In genomic region chr4:59861871-59862270, GRCm38 (mm10) we compare ENCODE assay signal across 26 mouse cellular contexts. TPM values are rescaled to one million over a fixed set of nuclear protein-coding genes. Genes with fewer than 3 reads are reported as not detected.
DNase-seq lines count a peak whose midpoint lies in the region; ATAC-seq and TF ChIP-seq lines count a peak whose summit lies in the region.
"Had no signal": no experiment of that assay in that cellular context is flagged by ENCODE, and none has a peak within 500 bp of the region (broad histone marks: within the 10 kb centered on the region; RNA-seq: fewer than 3 reads in every experiment).

No protein-coding gene starts in this region.

- no peaks in the 10 kb centered on the region for H3K27me3 ChIP-seq in hindbrain, embryonic 16.5 days (replicated peaks; ENCODE audit: control insufficient read depth, insufficient read depth, low read length)
- H3K27me3 ChIP-seq in hindbrain, embryonic 12.5 days: no peaks in the 10 kb centered on the region
- H3K27me3 ChIP-seq in neural tube, embryonic 15.5 days (replicated peaks): no peaks in the 10 kb centered on the region
- H3K27me3 ChIP-seq: heart, embryonic 12.5 days; limb, embryonic 13.5 days; midbrain, embryonic 15.5 days had no signal

- H3K9me3 ChIP-seq in hindbrain, embryonic 16.5 days (ENCODE audit: control insufficient read depth, low read length): no peaks in the 10 kb centered on the region
- H3K9me3 ChIP-seq in hindbrain, embryonic 12.5 days (replicated peaks): no peaks in the 10 kb centered on the region
- no peaks in the 10 kb centered on the region for H3K9me3 ChIP-seq in neural tube, embryonic 15.5 days (replicated peaks)
- H3K9me3 ChIP-seq: embryonic facial prominence, embryonic 10.5 days; heart, embryonic 12.5 days; limb, embryonic 13.5 days; midbrain, embryonic 15.5 days had no signal

- no peak for TF ChIP-seq POLR2A in brain, embryonic 14.5 days (IDR thresholded peaks at IDR 0.05; ENCODE audit: borderline replicate concordance, extremely low read depth, insufficient read depth, insufficient read length, poor library complexity, severe bottlenecking)

- no peaks in the 10 kb centered on the region for H3K36me3 ChIP-seq in hindbrain, embryonic 16.5 days (ENCODE audit: control insufficient read depth, insufficient read depth, low read length)
- H3K36me3 ChIP-seq in hindbrain, embryonic 12.5 days: no peaks in the 10 kb centered on the region
- H3K36me3 ChIP-seq in neural tube, embryonic 15.5 days: peaks cover 5% of the 10 kb centered on the region; the same call in 1 of the 2 replicates
- H3K36me3 ChIP-seq: limb, embryonic 13.5 days; midbrain, embryonic 15.5 days had no signal

- H3K4me3 ChIP-seq in hindbrain, embryonic 16.5 days (ENCODE audit: low read length): no peak overlapping the region
- H3K4me3 ChIP-seq in hindbrain, embryonic 12.5 days: no peak overlapping the region
- H3K4me3 ChIP-seq in neural tube, embryonic 15.5 days (replicated peaks): no peak overlapping the region
- H3K4me3 ChIP-seq: embryonic facial prominence, embryonic 10.5 days; heart, embryonic 12.5 days; limb, embryonic 13.5 days; midbrain, embryonic 15.5 days had no signal

- DNase-seq in neural tube, embryonic 10.5 days (ENCODE audit: extremely low spot score, low spot score): no peak
- DNase-seq in brain, embryonic 14.5 days (ENCODE audit: low read depth): peak; percentile 40
- DNase-seq in layer of hippocampus, adult 9-11 months: peak; percentile 82
- DNase-seq in heart, adult 18-20 months: no peak
- DNase-seq: adrenal gland, adult 2 months; cerebellum, adult 11 months; cerebellum, postnatal 25 days; heart, postnatal 14 days; kidney, adult 11 months; spleen, adult 18-20 months; thymus, postnatal 4 days had no signal

- 44% methylated on average over 4 of the region's 4 CpGs for WGBS in hindbrain, embryonic 16.5 days
- WGBS in hindbrain, embryonic 12.5 days: 61% methylated on average over 4 of the region's 4 CpGs
- WGBS in neural tube, embryonic 15.5 days: 51% methylated on average over 4 of the region's 4 CpGs

- no peak overlapping the region for H3K4me2 ChIP-seq in hindbrain, embryonic 16.5 days (ENCODE audit: low read length)
- no peak overlapping the region for H3K4me2 ChIP-seq in hindbrain, embryonic 12.5 days (replicated peaks)
- no peak overlapping the region for H3K4me2 ChIP-seq in neural tube, embryonic 15.5 days
- H3K4me2 ChIP-seq: heart, embryonic 12.5 days; limb, embryonic 13.5 days; midbrain, embryonic 15.5 days had no signal

- H3K4me1 ChIP-seq in hindbrain, embryonic 16.5 days (ENCODE audit: control insufficient read depth, insufficient read depth, low read depth, low read length): peaks cover 2% of the 10 kb centered on the region
- peaks cover 3% of the 10 kb centered on the region; the same call in 1 of the 2 replicates for H3K4me1 ChIP-seq in hindbrain, embryonic 12.5 days
- H3K4me1 ChIP-seq in neural tube, embryonic 15.5 days: 0 out of 2 replicates have a peak, but pooled peaks cover 16% of the 10 kb centered on the region

- no peak overlapping the region for H3K27ac ChIP-seq in hindbrain, embryonic 16.5 days (ENCODE audit: low read depth, low read length)
- H3K27ac ChIP-seq in hindbrain, embryonic 12.5 days: no peak overlapping the region
- H3K27ac ChIP-seq in neural tube, embryonic 15.5 days (replicated peaks): 0 out of 2 replicates have a peak overlapping the region, but pooled peaks have one; percentile 1
- H3K27ac ChIP-seq: embryonic facial prominence, embryonic 10.5 days; kidney, postnatal 0 days; limb, embryonic 13.5 days; liver, embryonic 14.5 days; midbrain, embryonic 15.5 days had no signal

- no peak overlapping the region for H3K9ac ChIP-seq in hindbrain, embryonic 16.5 days (ENCODE audit: low read depth, low read length)
- no peak overlapping the region for H3K9ac ChIP-seq in hindbrain, embryonic 12.5 days
- H3K9ac ChIP-seq in neural tube, embryonic 15.5 days (replicated peaks): no peak overlapping the region
- H3K9ac ChIP-seq: heart, embryonic 12.5 days; limb, embryonic 13.5 days; liver, embryonic 14.5 days; midbrain, embryonic 15.5 days had no signal

- ATAC-seq in hindbrain, embryonic 16.5 days: 0 out of 2 replicates have a peak, but pooled peaks have one; percentile 24
- no peak for ATAC-seq in hindbrain, embryonic 12.5 days (ENCODE audit: low FRiP score)
- 0 out of 2 replicates have a peak, but pooled peaks have one; percentile 14 for ATAC-seq in neural tube, embryonic 15.5 days (ENCODE audit: low FRiP score)
- ATAC-seq: forebrain, embryonic 14.5 days; midbrain, embryonic 15.5 days had no signal

- TF ChIP-seq CTCF in brain, embryonic 14.5 days (IDR thresholded peaks at IDR 0.05; ENCODE audit: borderline replicate concordance, extremely low read depth, insufficient read depth, insufficient read length): no peak

RNA-seq across cellular contexts. Expression of gene Slc46a2, which starts 53.0 kb away (rescaled TPM):
- 0.06 TPM in 1 of 2 replicates, not detected in the other for polyA plus RNA-seq in hindbrain, embryonic 16.5 days (2015; fragmentation: Nextera tagmentation; extraction: Ambion mirVana)
- 0.09 and 0.10 TPM in 2 replicates for polyA plus RNA-seq in hindbrain, embryonic 12.5 days (2016; fragmentation: Nextera tagmentation; extraction: Ambion mirVana)
- 0.09 and 21.1 TPM in 2 replicates for polyA plus RNA-seq in neural tube, embryonic 15.5 days (2015; fragmentation: Nextera tagmentation; extraction: Ambion mirVana)
- not detected in 2 replicates for polyA plus RNA-seq in brain, embryonic 14.5 days (2012; rRNA removed)
- under 1 TPM; 0.12 to 0.15 TPM for total RNA-seq in heart, adult 18-20 months (2021)
- total RNA-seq: adrenal gland, adult 2 months; gastrocnemius, adult 8-10 months; granulocyte monocyte progenitor cell, adult 5-6 weeks; layer of hippocampus, postnatal 14 days; left cerebral cortex, postnatal 10 days; megakaryocyte progenitor cell, adult 5-6 weeks had no signal
- polyA plus RNA-seq: adrenal gland, adult 2 months; heart, embryonic 12.5 days; liver, embryonic 14.5 days had no signal

RNA-seq across cellular contexts. Expression of gene Snx30, which starts 56.2 kb away (rescaled TPM):
- 16.5 and 18.8 TPM in 2 replicates for polyA plus RNA-seq in hindbrain, embryonic 16.5 days (2015; fragmentation: Nextera tagmentation; extraction: Ambion mirVana)
- 14.7 and 17.3 TPM in 2 replicates for polyA plus RNA-seq in hindbrain, embryonic 12.5 days (2016; fragmentation: Nextera tagmentation; extraction: Ambion mirVana)
- polyA plus RNA-seq in neural tube, embryonic 15.5 days (2015; fragmentation: Nextera tagmentation; extraction: Ambion mirVana): 17.8 and 22.5 TPM in 2 replicates
- polyA plus RNA-seq in brain, embryonic 14.5 days (2012; rRNA removed): 9.3 and 16.0 TPM in 2 replicates
- 1 to 10 TPM; 6.5 TPM for total RNA-seq in heart, adult 18-20 months (2021)

Comparison
In these comparisons a context has a peak if more than half of its experiments do, and no peak if none do; other contexts are left out.
1. DNase-seq: peak in brain, embryonic 14.5 days (single experiment) and layer of hippocampus, adult 9-11 months (single experiment); none in neural tube, embryonic 10.5 days (single experiment) and heart, adult 18-20 months (0 of 2).